Mouse (Mus musculus) liver, adult 2 months (tissue): ENCODE results near the gene Gtf2f2.

Source experiments
- CTCF ChIP-seq: fragments of 200-500 bp; IDR thresholded peaks from 2 replicates; pipeline ENCODE4 v1.5.1; 2011; ENCODE audit warnings: low read depth, low read length, control low read depth
- POLR2A ChIP-seq: fragments of 200-500 bp; IDR thresholded peaks from 2 replicates; pipeline ENCODE4 v1.6.1; 2011; ENCODE audit warnings: low read length, control low read depth; ENCODE audit not compliant: insufficient read depth; ENCODE audit errors: extremely low read depth

DNA sequence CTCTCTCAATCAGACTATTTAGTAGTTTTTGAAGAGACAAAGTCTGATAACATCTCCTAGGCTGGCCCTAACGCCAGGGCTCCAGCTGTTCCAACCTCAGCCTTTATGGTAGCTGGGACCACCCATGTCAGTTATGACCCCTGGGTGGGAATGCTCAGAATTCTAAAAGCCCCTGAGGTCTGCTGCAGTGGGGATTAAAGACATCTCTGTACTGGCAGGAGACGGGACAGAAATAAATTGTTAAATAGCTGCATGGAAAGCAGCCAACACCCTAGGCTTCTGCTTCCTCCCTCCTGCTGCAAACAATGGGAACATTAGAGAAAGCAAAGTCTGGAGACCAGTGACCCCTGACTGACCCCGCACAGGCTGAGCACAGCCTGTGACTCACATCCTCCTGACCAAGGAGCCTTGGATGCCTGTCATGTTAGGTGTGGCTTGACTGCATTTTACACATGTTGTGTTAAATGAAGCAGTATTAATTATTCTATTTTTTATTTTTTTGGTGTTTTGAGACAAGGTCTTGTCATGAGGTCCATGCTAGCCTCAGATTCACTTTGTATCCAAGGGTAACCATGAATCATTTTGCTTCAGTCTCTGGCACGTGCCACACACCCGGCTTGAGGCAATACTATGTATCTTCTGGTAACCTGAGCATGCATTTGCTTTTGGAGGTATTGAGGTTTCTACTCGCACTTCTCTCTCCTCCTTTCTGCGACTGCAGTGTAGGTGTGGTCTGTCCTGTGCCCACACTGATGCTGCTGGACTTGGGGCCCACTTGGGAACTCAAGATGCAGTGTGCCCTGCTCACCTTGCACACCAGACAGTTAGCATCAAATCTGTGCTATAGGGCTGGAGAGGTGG lies 146.9 kb downstream of the Gtf2f2 start:
- TF ChIP-seq POLR2A (no peak), CTCF (no peak)
